Mouse (Mus musculus) liver, embryonic 14.5 days (tissue): Measurements from ENCODE around the gene Gm12184. TPM values are rescaled to one million over a fixed set of nuclear protein-coding genes. Genes with fewer than 3 reads are reported as not detected.

Experiments
- ATAC-seq: fragments of 200-750 bp; cut with Nextera tagmentation; 2 replicates; pipeline ENCODE4 v1.8.0; 2017; ENCODE audit warnings: moderate number of reproducible peaks, mild to moderate bottlenecking, moderate library complexity; ENCODE audit not compliant: insufficient read depth
- DNase-seq, 3 experiments: peaks; one replicate each; pipeline ENCODE4 v3.0.0-alpha.2; 2012 to 2013; ENCODE audit warnings: low read depth in 3 of 3, low spot score in 3 of 3
- H3K27ac ChIP-seq: fragments of 300-500 bp; sonication (generic); 2 replicates; pipeline ENCODE4 v1.5.1; 2014; ENCODE audit warnings: moderate library complexity, mild to moderate bottlenecking, control low read depth, inconsistent platforms
- H3K27me3 ChIP-seq: fragments of 300-500 bp; sonication (generic); 2 replicates; pipeline ENCODE4 v1.6.1; 2014; ENCODE audit warnings: mild to moderate bottlenecking, low read length, moderate library complexity; ENCODE audit not compliant: control insufficient read depth, insufficient read depth
- H3K36me3 ChIP-seq: fragments of 300-500 bp; sonication (generic); replicated peaks from 2 replicates; pipeline ENCODE4 v1.6.1; 2014; ENCODE audit warnings: low read depth; ENCODE audit not compliant: control insufficient read depth, insufficient read depth
- H3K4me1 ChIP-seq, 2 experiments: fragments of 200-500 bp in 1 of 2; fragments of 300-500 bp in 1 of 2; sonication (generic) in 1 of 2; replicated peaks; 2 replicates each; pipeline ENCODE4 v1.6.1; 2012 to 2014; ENCODE audit warnings: antibody characterized with exemption in 1 of 2, inconsistent platforms in 1 of 2, low read length in 1 of 2; ENCODE audit not compliant: control insufficient read depth in 2 of 2, insufficient read depth in 2 of 2
- H3K4me2 ChIP-seq: fragments of 300-500 bp; sonication (generic); 2 replicates; pipeline ENCODE4 v1.6.1; 2014; ENCODE audit warnings: low read depth, mild to moderate bottlenecking, control low read depth, moderate library complexity
- H3K4me3 ChIP-seq, 2 experiments: fragments of 200-500 bp in 1 of 2; fragments of 300-500 bp in 1 of 2; sonication (generic) in 1 of 2; 2 replicates each; pipeline ENCODE4 v1.5.1; 2012 to 2014; ENCODE audit warnings: low read depth in 2 of 2, low read length in 2 of 2, mild to moderate bottlenecking in 2 of 2, control low read depth in 1 of 2, inconsistent platforms in 1 of 2, moderate library complexity in 1 of 2; ENCODE audit not compliant: insufficient read depth in 1 of 2
- H3K9ac ChIP-seq: fragments of 300-500 bp; sonication (generic); replicated peaks from 2 replicates; pipeline ENCODE4 v1.6.1; 2014; ENCODE audit warnings: mild to moderate bottlenecking, control low read depth, moderate library complexity
- H3K9me3 ChIP-seq: fragments of 300-500 bp; sonication (generic); 2 replicates; pipeline ENCODE4 v1.6.1; 2016; ENCODE audit warnings: low read length, mixed read lengths; ENCODE audit not compliant: control insufficient read depth
- CTCF ChIP-seq: IDR thresholded peaks from 2 replicates; pipeline ENCODE4 v1.5.1; 2016; ENCODE audit warnings: antibody characterized with exemption, low read depth, control low read depth
- EP300 ChIP-seq: IDR thresholded peaks from 2 replicates; pipeline ENCODE4 v1.6.1; 2016; ENCODE audit warnings: antibody characterized with exemption, low read depth
- WGBS: fragments of 180-500 bp; shearing (Covaris S2); extraction: QIAGEN DNeasy Blood & Tissue Kit; methylation state at CpG from one replicate; pipeline ENCODE4 v1.1.7; 2014; ENCODE audit not compliant: insufficient replicate concordance; 5-methylcytosine and 5-hydroxymethylcytosine counted together
- polyA plus RNA-seq, 2 experiments: library from polyadenylated mRNA; depleted of rRNA in 1 of 2; stranded (reverse) in 1 of 2; unstranded in 1 of 2; fragments of >200 nt; fragmentation: Nextera tagmentation in 1 of 2; extraction: Ambion mirVana in 1 of 2; gene quantifications; 2 replicates each; pipeline versions ENCODE4 v1.2.1 to v1.2.3; 2012 to 2014

Gene Gm12184
- polyA plus RNA-seq, 2 experiments, result 1.6 to 12.4 TPM

- no peak overlapping the region for H3K27ac ChIP-seq
- no peak overlapping the region for H3K4me2 ChIP-seq
- H3K4me1 ChIP-seq, result peaks cover 0 to 15% of the 10 kb centered on the region in 2 experiments
- H3K4me3 ChIP-seq, result no peak overlapping the region
- TF ChIP-seq CTCF, result no peak
- no peak for TF ChIP-seq EP300
- H3K9ac ChIP-seq, result no peak overlapping the region
- no peak for DNase-seq
- no peaks in the 10 kb centered on the region for H3K27me3 ChIP-seq
- no peak for ATAC-seq
- 91% methylated on average over 2 of the region's 2 CpGs for WGBS
- no peaks in the 10 kb centered on the region for H3K9me3 ChIP-seq
- peaks cover 72% of the 10 kb centered on the region for H3K36me3 ChIP-seq
Observed at GRCm38 (mm10) chr11:48803988-48804387, 22.5 kb downstream of the Gm12184 start.

- H3K9me3 ChIP-seq, result no peaks in the 10 kb centered on the region
- no peak for ATAC-seq
- H3K27ac ChIP-seq, result peak overlapping the region; percentile 39
- H3K9ac ChIP-seq, result peak overlapping the region; percentile 96
- peaks cover 13 to 32% of the 10 kb centered on the region in 2 experiments for H3K4me1 ChIP-seq
- no peaks in the 10 kb centered on the region for H3K27me3 ChIP-seq
- no peak for DNase-seq
- peak overlapping the region; percentile 94 for H3K4me2 ChIP-seq
- 46% methylated on average over 17 of the region's 17 CpGs for WGBS
- H3K4me3 ChIP-seq, result peak overlapping the region; percentile 83 to 95
- TF ChIP-seq EP300 (no peak), CTCF (no peak)
- H3K36me3 ChIP-seq, result peaks cover 61% of the 10 kb centered on the region
Observed at GRCm38 (mm10) chr11:48801831-48802772, 24.4 kb downstream of the Gm12184 start.

- TF ChIP-seq EP300, result no peak
- no peak for TF ChIP-seq CTCF
- Histone ChIP-seq H3K9me3 (no peaks in the 10 kb centered on the region), H3K27me3 (no peaks in the 10 kb centered on the region), H3K4me1 (peaks cover 13 to 36% of the 10 kb centered on the region in 2 experiments), H3K9ac (peak within 1 kb of the TSS; percentile 96), H3K36me3 (peaks cover 41% of the 10 kb centered on the region), H3K4me2 (peak within 1 kb of the TSS; percentile 94), H3K27ac (peak within 1 kb of the TSS; percentile 84), H3K4me3 (peak within 1 kb of the TSS; percentile 83 to 95)
- DNase-seq (peak; percentile 77 to 82 (median 81)), ATAC-seq (peak; percentile 86)
- under 1% methylated on average over 47 of the region's 47 CpGs for WGBS
Observed at GRCm38 (mm10) chr11:48799921-48800701, 26.3 kb downstream of the Gm12184 start, which contains the start of gene Rack1. Gene Rack1 (plus strand): TSS chr11:48800332.

GRCm38 (mm10) chr11:48798984-48799920 is 27.2 kb downstream of the Gm12184 start:
- TF ChIP-seq EP300 (no peak), CTCF (no peak)
- ATAC-seq (peak; percentile 4; the same call in 1 of the 2 replicates), DNase-seq (no peak)
- WGBS, result 4% methylated on average over 18 of the region's 18 CpGs
- Histone ChIP-seq H3K9me3 (no peaks in the 10 kb centered on the region), H3K4me3 (peak overlapping the region; percentile 83 to 95), H3K27me3 (no peaks in the 10 kb centered on the region), H3K9ac (peak overlapping the region; percentile 96), H3K4me2 (peak overlapping the region; percentile 94), H3K36me3 (peaks cover 34% of the 10 kb centered on the region), H3K4me1 (peaks cover 13 to 36% of the 10 kb centered on the region in 2 experiments), H3K27ac (peak overlapping the region; percentile 84)
